Mouse (Mus musculus) layer of hippocampus, adult 8-10 months (tissue): ENCODE measurements at regions not wholly inside any gene's neighbourhood (a gene's known extent, or its start where the extent isn't known, plus 50 kb on each side); places are given as distances from the start of the nearest gene placed in this dataset.

ENCODE experiments used
- DNase-seq, 2 experiments: peaks; one replicate each; pipeline ENCODE4 v3.0.0; 2022; ENCODE audit warnings: low spot score in 2 of 2

- DNase-seq = no peak
Observed at GRCm38 (mm10) chr10:8667244-8667643, 148.6 kb upstream of the Ust start.

- DNase-seq = no peak
Observed at GRCm38 (mm10) chr10:8658934-8659294, 140.3 kb upstream of the Ust start.

DNA sequence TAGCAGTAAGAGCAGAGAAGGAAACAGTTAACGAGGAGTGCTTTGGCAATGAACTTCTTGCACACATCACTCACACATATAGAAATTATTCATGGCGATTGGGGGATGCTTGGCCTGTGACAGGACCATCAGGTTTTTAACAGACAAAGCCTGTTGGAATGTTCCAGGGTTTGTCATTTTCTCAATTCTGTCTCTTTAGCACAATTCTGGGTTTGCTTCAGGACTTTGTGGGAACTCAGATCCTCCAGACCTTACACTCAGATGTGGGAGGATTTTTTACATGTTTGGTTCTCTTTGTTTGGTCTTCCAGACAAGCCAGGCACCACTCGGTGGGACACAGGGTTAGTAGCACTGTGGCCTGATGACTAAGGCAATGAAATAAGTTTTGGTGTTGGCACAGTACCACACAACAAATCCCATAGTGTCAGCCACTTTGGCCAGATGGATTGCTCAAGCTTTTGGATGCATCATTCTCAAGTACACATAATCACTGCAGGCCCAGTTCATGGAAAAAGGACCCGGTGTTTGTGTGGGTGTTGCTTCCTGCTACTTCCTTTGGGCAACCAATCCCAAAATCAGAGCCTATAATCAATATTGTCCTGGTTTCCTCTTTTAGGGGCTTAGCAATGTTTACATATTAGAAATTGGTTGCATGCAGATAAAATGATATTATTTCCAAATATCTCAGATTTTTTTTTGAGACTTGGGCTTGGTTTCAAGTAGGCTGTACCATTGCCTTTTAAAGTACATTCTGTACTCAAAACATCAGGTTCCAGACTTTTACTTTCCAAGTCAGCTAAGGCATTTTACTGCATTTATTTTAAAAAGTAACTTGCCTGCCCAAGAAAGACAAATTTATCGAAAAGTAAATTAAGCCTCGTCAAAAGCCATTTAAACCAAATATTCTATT, 139.7 kb upstream of the Ust start:
- DNase-seq = no peak

DNA sequence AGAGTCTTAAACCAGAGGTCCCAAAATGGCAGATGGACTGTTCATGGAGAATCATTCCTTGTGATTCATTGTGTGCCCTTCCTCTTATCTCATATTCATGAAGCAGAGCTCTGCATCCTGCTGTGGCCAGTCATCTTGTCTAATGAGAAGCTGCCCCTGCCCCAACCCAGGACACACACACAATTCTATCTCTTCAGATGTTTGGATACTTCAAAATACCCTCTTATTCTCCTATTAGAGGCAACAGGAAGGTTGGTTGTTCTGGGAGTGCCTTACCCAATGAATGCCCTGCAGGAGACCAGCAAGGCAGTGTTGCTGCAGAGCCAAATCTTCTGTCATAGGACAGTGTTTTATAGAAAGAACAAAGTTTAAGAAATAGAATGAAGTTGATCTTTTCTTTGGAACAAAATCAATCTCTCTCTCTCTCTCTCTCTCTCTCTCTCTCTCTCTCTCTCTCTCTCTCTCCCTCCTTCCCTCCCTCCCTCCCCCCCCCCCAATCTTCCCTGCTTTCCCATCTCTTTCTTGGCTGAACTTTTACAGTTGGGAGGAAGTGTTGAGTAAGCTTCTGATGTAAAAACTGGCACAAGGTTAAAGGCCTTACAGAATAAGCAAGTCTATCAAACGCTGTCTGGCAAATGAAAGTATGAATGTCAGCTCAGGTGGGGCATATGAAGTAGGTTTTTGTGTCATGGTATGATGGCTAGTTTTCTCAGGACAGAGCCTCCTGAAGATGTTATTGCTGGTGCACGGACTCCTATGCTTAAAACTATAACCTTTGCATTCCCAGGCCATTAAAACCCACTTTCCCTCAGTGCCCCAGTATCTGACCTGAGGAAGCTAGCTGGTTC, 138.8 kb upstream of the Ust start:
- no peak for DNase-seq

- peak; percentile 16 to 39 for DNase-seq
Observed at GRCm38 (mm10) chr10:8653651-8654050, 135.0 kb upstream of the Ust start.

GRCm38 (mm10) chr10:8642266-8642665, 123.6 kb upstream of the Ust start:
- no peak for DNase-seq

GRCm38 (mm10) chr10:8624229-8624911, 105.7 kb upstream of the Ust start:
- peak; percentile 26 to 46 for DNase-seq

GRCm38 (mm10) chr10:8618676-8619075, 100.1 kb upstream of the Ust start:
- DNase-seq = no peak

DNA sequence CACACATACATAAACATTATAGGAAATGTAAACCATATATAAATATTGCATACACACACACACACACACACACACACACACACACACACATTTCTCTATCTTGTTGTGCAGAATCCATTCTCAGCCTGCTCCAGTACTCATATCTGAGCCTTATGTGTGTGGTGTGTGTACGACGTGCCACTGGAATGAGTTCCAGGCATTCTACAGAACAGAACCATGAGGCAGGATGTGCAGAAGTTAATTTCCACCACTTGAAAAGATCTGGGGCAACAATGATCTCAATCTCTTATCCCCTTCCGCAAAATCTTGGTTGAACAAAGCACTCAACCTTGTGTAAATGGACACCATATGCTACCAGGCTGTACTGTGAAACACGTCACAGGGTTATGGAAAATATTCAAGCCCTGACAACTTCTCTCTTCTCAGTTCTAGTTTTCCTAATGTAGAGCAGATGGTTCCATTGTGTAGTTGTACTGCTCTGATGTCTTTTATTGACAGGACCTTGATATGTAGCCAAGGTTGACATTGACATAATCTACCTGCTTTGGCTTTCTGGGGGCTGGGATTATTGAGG, 96.9 kb upstream of the Ust start:
- DNase-seq = no peak

DNA sequence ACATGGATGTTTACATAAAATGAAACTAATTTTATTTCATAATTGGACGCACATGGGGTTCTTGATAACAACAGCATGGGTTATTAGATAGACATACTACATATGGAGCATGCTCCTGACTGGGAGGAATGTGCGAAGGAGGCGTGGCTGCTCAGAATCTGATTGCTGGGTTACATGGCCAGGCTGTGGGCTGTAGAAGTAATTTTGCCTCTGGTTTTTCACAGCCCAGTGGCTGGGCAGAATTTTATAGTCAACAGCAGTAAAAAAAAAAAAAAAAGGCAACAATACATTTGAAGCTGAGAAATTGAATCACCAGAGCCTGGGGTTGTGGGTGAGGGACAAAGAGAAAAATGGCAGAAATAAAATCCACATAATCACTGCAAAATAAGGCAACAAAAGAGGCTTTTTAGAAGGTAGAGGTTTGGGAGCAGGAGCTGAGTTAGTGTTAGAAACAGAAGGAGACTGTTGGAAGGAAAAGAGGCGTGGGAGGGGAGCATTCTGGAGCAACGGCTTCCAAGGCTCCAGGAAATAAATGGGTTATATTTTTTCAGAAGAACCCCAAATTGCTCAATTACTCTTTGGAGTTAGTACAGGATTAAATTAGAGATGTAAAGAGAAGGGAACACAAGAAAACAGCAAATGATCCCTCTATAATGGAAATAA, 71.4 kb upstream of the Ust start:
- DNase-seq = peak; percentile 50 to 55

- DNase-seq = no peak
Observed at GRCm38 (mm10) chr10:8589106-8589505, 70.5 kb upstream of the Ust start.

- no peak for DNase-seq
Observed at GRCm38 (mm10) chr10:8584389-8584908, 65.8 kb upstream of the Ust start.

DNA sequence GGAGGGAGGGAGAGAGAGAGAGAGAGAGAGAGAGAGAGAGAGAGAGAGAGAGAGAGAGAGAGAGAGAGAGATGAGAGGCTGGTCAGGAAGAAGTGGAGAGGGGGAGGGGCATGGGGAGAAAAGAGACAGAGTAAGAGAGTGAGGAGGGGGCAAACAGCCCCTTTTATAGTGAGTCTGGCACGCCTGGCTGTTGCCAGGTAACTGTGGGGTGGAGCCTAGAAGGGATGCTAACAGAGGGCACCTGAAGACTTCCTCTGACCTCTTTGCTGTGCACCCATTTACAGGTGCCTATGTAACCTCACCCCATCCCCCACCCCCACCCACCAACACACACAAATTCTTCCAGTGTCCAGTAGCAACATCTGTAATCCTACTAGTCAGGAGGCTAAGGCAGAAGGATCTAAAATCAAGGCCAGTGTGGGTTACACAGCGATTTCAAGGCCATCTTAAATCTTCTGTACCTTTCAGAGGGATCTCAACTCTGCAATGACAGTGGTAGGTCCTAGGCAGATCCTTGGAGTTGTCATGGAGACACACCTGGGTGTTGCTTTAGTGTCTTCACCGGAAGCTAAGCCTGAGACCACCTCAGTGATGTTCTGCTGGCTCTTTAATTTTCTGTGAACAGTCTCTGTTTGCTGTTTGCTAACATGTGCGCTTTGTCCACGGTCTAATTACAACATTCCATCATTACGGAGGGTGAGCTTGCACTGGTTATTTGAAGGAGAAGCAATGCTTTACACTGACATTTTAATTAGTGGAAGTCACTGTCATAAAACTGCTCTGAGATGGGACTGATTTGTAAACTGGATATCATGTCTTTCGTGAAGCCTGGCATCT, 65.1 kb upstream of the Ust start:
- DNase-seq = no peak

DNA sequence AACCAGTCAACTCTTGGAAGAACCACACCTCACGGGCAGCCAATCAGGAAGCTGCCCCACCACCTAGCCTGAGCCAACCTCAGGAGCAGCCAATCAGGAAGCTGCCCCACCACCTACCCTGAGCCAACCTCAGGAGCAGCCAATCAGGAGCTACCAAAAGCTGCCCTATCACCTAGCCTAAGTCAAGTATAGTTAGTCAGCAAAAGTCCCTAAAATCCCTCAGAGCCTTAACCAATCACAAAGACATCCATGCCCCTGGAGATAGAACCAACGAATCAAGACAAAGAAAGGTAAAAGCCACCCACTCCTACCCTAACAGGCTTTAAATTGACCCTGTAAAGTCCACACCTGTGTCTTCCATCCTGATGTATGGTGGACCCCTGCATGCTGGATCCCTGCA, 61.7 kb upstream of the Ust start:
- DNase-seq = no peak

GRCm38 (mm10) chr10:8577642-8578356, 59.2 kb upstream of the Ust start:
- DNase-seq = peak; percentile 27 to 50
